In the genomic region with DNA sequence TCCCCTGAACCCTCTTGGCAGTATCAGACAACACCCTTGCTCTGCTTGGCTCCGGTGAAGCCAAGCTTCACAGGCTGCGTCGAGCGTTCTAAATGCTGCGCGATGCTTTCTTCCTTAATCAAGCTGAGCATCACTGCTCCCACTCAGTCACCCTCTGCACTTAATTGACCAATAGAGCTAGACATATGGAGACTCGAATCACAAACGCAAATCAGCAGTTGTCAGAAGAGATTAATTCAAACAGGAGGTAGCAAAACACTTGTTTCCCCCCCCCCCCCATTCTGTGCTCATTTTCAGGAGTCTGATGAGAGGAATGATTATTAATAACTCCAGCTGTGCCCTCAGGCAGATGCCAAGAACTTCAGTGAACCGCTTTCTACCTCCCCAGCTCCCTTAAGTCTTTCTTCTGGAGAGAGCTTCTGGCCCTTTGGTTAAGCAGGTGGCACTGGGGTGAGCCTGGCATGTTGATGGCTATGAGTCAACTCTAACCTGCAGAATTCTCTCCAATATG, we compare ENCODE assay signal across 19 mouse cellular contexts.
A peak's percentile ranks its signal among the peaks of the same experiment; 100 is the strongest.
DNase-seq lines count a peak whose midpoint lies in the region; ATAC-seq lines count a peak whose summit lies in the region.
"Had no signal": no experiment of that assay in that cellular context is flagged by ENCODE, and none has a peak within 500 bp of the region (broad histone marks: within the 10 kb centered on the region; RNA-seq: fewer than 3 reads in every experiment).

No protein-coding gene starts in this region.

- no peaks in the 10 kb centered on the region for H3K36me3 ChIP-seq in embryonic facial prominence, embryonic 11.5 days (replicated peaks; ENCODE audit: control insufficient read depth, insufficient read depth, low read depth, low read length)
- H3K36me3 ChIP-seq in embryonic facial prominence, embryonic 10.5 days (replicated peaks) = no peaks in the 10 kb centered on the region
- H3K36me3 ChIP-seq in neural tube, embryonic 15.5 days = no peaks in the 10 kb centered on the region
- no peaks in the 10 kb centered on the region for H3K36me3 ChIP-seq in hindbrain, embryonic 14.5 days (replicated peaks; ENCODE audit: control insufficient read depth, insufficient read depth)
- H3K36me3 ChIP-seq: embryonic facial prominence, embryonic 15.5 days; heart, embryonic 15.5 days; limb, embryonic 15.5 days had no signal

- H3K9me3 ChIP-seq in embryonic facial prominence, embryonic 11.5 days (replicated peaks; ENCODE audit: control insufficient read depth, low read length) = no peaks in the 10 kb centered on the region
- H3K9me3 ChIP-seq in embryonic facial prominence, embryonic 10.5 days = no peaks in the 10 kb centered on the region
- H3K9me3 ChIP-seq in neural tube, embryonic 15.5 days (replicated peaks) = no peaks in the 10 kb centered on the region
- no peaks in the 10 kb centered on the region for H3K9me3 ChIP-seq in hindbrain, embryonic 14.5 days (ENCODE audit: control insufficient read depth, low read length)
- H3K9me3 ChIP-seq: embryonic facial prominence, embryonic 15.5 days; forebrain, embryonic 13.5 days; heart, embryonic 15.5 days; limb, embryonic 15.5 days had no signal

- no peak overlapping the region for H3K9ac ChIP-seq in embryonic facial prominence, embryonic 11.5 days (replicated peaks; ENCODE audit: low read length)
- no peak overlapping the region for H3K9ac ChIP-seq in neural tube, embryonic 15.5 days (replicated peaks)
- no peak overlapping the region for H3K9ac ChIP-seq in hindbrain, embryonic 14.5 days
- H3K9ac ChIP-seq: embryonic facial prominence, embryonic 15.5 days; forebrain, embryonic 13.5 days; heart, embryonic 15.5 days; limb, embryonic 15.5 days had no signal

- no peaks in the 10 kb centered on the region for H3K4me1 ChIP-seq in embryonic facial prominence, embryonic 11.5 days (ENCODE audit: control insufficient read depth, insufficient read depth, low read length)
- H3K4me1 ChIP-seq in embryonic facial prominence, embryonic 10.5 days = no peaks in the 10 kb centered on the region
- 0 out of 2 replicates have a peak, but pooled peaks cover 9% of the 10 kb centered on the region for H3K4me1 ChIP-seq in neural tube, embryonic 15.5 days
- peaks cover 8% of the 10 kb centered on the region for H3K4me1 ChIP-seq in hindbrain, embryonic 14.5 days (replicated peaks; ENCODE audit: control insufficient read depth, insufficient read depth, low read length)
- H3K4me1 ChIP-seq: embryonic facial prominence, embryonic 15.5 days; forebrain, embryonic 13.5 days; heart, embryonic 15.5 days; limb, embryonic 15.5 days had no signal

- intact Hi-C loops in left cerebral cortex, postnatal 36 days (cut with DNase I) = no loop called here

- no peaks in the 10 kb centered on the region for H3K27me3 ChIP-seq in embryonic facial prominence, embryonic 11.5 days (ENCODE audit: control insufficient read depth, insufficient read depth, low read length)
- H3K27me3 ChIP-seq in embryonic facial prominence, embryonic 10.5 days (replicated peaks; ENCODE audit: low read depth, poor library complexity, severe bottlenecking) = no peaks in the 10 kb centered on the region
- H3K27me3 ChIP-seq in neural tube, embryonic 15.5 days (replicated peaks) = no peaks in the 10 kb centered on the region
- H3K27me3 ChIP-seq in hindbrain, embryonic 14.5 days (ENCODE audit: control insufficient read depth, insufficient read depth, low read length) = no peaks in the 10 kb centered on the region
- H3K27me3 ChIP-seq: CH12.LX; embryonic facial prominence, embryonic 15.5 days; forebrain, embryonic 13.5 days; heart, embryonic 15.5 days; limb, embryonic 15.5 days had no signal

- 0 out of 2 replicates have a peak, but pooled peaks have one; percentile 23 for ATAC-seq in embryonic facial prominence, embryonic 11.5 days (replicated peaks; ENCODE audit: insufficient number of reproducible peaks, low FRiP score, low TSS enrichment, low read depth)
- no peak for ATAC-seq in neural tube, embryonic 15.5 days (ENCODE audit: low FRiP score)
- ATAC-seq in hindbrain, embryonic 14.5 days (ENCODE audit: low FRiP score) = peak; percentile 66
- ATAC-seq: forebrain, embryonic 13.5 days had no signal

- no peak overlapping the region for H3K4me3 ChIP-seq in embryonic facial prominence, embryonic 11.5 days (ENCODE audit: low read depth, low read length)
- no peak overlapping the region for H3K4me3 ChIP-seq in embryonic facial prominence, embryonic 10.5 days
- no peak overlapping the region for H3K4me3 ChIP-seq in neural tube, embryonic 15.5 days (replicated peaks)
- H3K4me3 ChIP-seq in hindbrain, embryonic 14.5 days (replicated peaks; ENCODE audit: low read length) = no peak overlapping the region
- H3K4me3 ChIP-seq: embryonic facial prominence, embryonic 15.5 days; forebrain, embryonic 13.5 days; heart, embryonic 15.5 days; limb, embryonic 15.5 days; myocyte had no signal

- no peak overlapping the region for H3K4me2 ChIP-seq in embryonic facial prominence, embryonic 11.5 days (ENCODE audit: low read depth, low read length)
- H3K4me2 ChIP-seq in neural tube, embryonic 15.5 days = peak overlapping the region; percentile 17; the same call in 1 of the 2 replicates
- no peak overlapping the region for H3K4me2 ChIP-seq in hindbrain, embryonic 14.5 days (replicated peaks)
- H3K4me2 ChIP-seq: embryonic facial prominence, embryonic 15.5 days; forebrain, embryonic 13.5 days; heart, embryonic 15.5 days; limb, embryonic 15.5 days had no signal

- DNase-seq in embryonic facial prominence, embryonic 11.5 days (ENCODE audit: low spot score) = no peak
- no peak for DNase-seq in embryonic facial prominence, embryonic 10.5 days (ENCODE audit: low spot score)
- no peak for DNase-seq in neural tube, embryonic 10.5 days (ENCODE audit: extremely low spot score, low spot score)
- DNase-seq in hindbrain, embryonic 14.5 days (ENCODE audit: low spot score) = peak; percentile 46
- DNase-seq in adrenal gland, postnatal 25 days = no peak
- DNase-seq in left cerebral cortex, postnatal 36 days (ENCODE audit: low spot score in 2 of 2) = no peak
- no peak for DNase-seq in adrenal gland, postnatal 10 days
- DNase-seq: heart, adult 18-20 months; lung, adult 2 months; right cerebral cortex, postnatal 14 days; thymus, postnatal 14 days had no signal

- WGBS in embryonic facial prominence, embryonic 11.5 days = 70% methylated on average over 9 of the region's 9 CpGs
- 77% methylated on average over 9 of the region's 9 CpGs for WGBS in embryonic facial prominence, embryonic 10.5 days
- 50% methylated on average over 9 of the region's 9 CpGs for WGBS in neural tube, embryonic 15.5 days
- WGBS in hindbrain, embryonic 14.5 days = 48% methylated on average over 9 of the region's 9 CpGs

- H3K27ac ChIP-seq in embryonic facial prominence, embryonic 11.5 days (replicated peaks; ENCODE audit: low read depth, low read length) = no peak overlapping the region
- no peak overlapping the region for H3K27ac ChIP-seq in embryonic facial prominence, embryonic 10.5 days (replicated peaks)
- no peak overlapping the region for H3K27ac ChIP-seq in neural tube, embryonic 15.5 days (replicated peaks)
- no peak overlapping the region for H3K27ac ChIP-seq in hindbrain, embryonic 14.5 days
- H3K27ac ChIP-seq: embryonic facial prominence, embryonic 15.5 days; forebrain, embryonic 13.5 days; heart, embryonic 15.5 days; limb, embryonic 15.5 days; stomach, postnatal 0 days had no signal
